ENCODE assay signal across 8 mouse cellular contexts in genomic region chr11:19016481-19017220, GRCm38 (mm10). TPM values are rescaled to one million over a fixed set of nuclear protein-coding genes. Genes with fewer than 3 reads are reported as not detected.
DNase-seq lines count a peak whose midpoint lies in the region; ATAC-seq lines count a peak whose summit lies in the region.

No protein-coding gene starts in this region.

- peak; percentile 17 to 50 for DNase-seq in heart, postnatal 36 days
- DNase-seq in adrenal gland, postnatal 4 days (ENCODE audit: low spot score in 2 of 2) = no peak
- DNase-seq in retina, embryonic 14.5 days (ENCODE audit: low spot score) = no peak
- no peak for DNase-seq in urinary bladder, adult 2 months (ENCODE audit: low spot score)

- no peaks in the 10 kb centered on the region for H3K79me2 ChIP-seq in macrophage (ENCODE audit: inconsistent target)

- no peaks in the 10 kb centered on the region; the same call in 1 of the 2 replicates for H3K36me3 ChIP-seq in erythroblast, embryonic 14.5 days (ENCODE audit: control insufficient read depth)
- H3K36me3 ChIP-seq in macrophage (ENCODE audit: inconsistent target) = no peaks in the 10 kb centered on the region

- intact Hi-C loops in heart, postnatal 36 days (cut with DNase I) = loop anchor here (5.0 kb wide), 1 partner anchor 44 kb away; no protein-coding TSS in a partner anchor

- H3K27ac ChIP-seq in brown adipose tissue, adult 24 weeks (replicated peaks; ENCODE audit: low read depth, low read length) = peak overlapping the region; percentile 61
- H3K27ac ChIP-seq in macrophage = no peak overlapping the region

- peak overlapping the region; percentile 38 for H3K4me3 ChIP-seq in erythroblast, embryonic 14.5 days (replicated peaks)
- peak overlapping the region; percentile 56 for H3K4me3 ChIP-seq in brown adipose tissue, adult 24 weeks (ENCODE audit: insufficient read depth, low read depth, low read length)
- H3K4me3 ChIP-seq in macrophage (ENCODE audit: inconsistent target) = peak overlapping the region; percentile 6; the same call in 1 of the 2 replicates

- no peak for ATAC-seq in erythroblast, adult 5-6 weeks (replicated peaks; ENCODE audit: low FRiP score, poor library complexity, severe bottlenecking)

- H3K4me1 ChIP-seq in erythroblast, embryonic 14.5 days (ENCODE audit: control insufficient read depth) = peaks cover 2% of the 10 kb centered on the region
- H3K4me1 ChIP-seq in brown adipose tissue, adult 24 weeks (ENCODE audit: control insufficient read depth, insufficient read depth, insufficient read length, low read length) = peaks cover 4% of the 10 kb centered on the region; the same call in 1 of the 2 replicates

- WGBS in macrophage (ENCODE audit: missing documents) = 31% methylated on average over 10 of the region's 10 CpGs

- H3K9me3 ChIP-seq in erythroblast, embryonic 14.5 days (ENCODE audit: control insufficient read depth, low read length) = peaks cover 3% of the 10 kb centered on the region; the same call in 1 of the 2 replicates

- H3K27me3 ChIP-seq in erythroblast, embryonic 14.5 days (ENCODE audit: control insufficient read depth) = peaks cover 93% of the 10 kb centered on the region

RNA-seq across cellular contexts. Expression of gene Meis1, which starts 2.1 kb away (rescaled TPM):
- polyA plus RNA-seq in erythroblast, embryonic 14.5 days (2012) = 0.06 and 0.10 TPM in 2 replicates
- 0.38 and 2.5 TPM in 2 replicates for total RNA-seq in erythroblast, adult 5-6 weeks (2015; ENCODE audit: low replicate concordance)
- total RNA-seq in erythroblast, adult 5-6 weeks (2017; ENCODE audit: low replicate concordance) = 2.4 and 3.3 TPM in 2 replicates
- 3.8 and 5.1 TPM in 2 replicates for polyA plus RNA-seq in brown adipose tissue, adult 24 weeks (2012; ENCODE audit: insufficient read depth, insufficient read length, missing spikeins)
- total RNA-seq in heart, postnatal 36 days (2021) = 10 to 100 TPM; 22.4 to 31.4 TPM
- 10 to 100 TPM in 11 of 26 experiments, 1 to 10 TPM in 13, under 1 TPM in 2; 0.74 to 17.4 (median 8.3) TPM for total RNA-seq in macrophage (2018; cell fraction: chromatin; rRNA removed)
- total RNA-seq in macrophage (2018; cell fraction: cytosol; rRNA removed) = 1 to 10 TPM in 24 of 26 experiments, under 1 TPM in 2; 0.65 to 4.1 (median 1.8) TPM
- total RNA-seq in macrophage (2018; cell fraction: nucleus; rRNA removed) = 10 to 100 TPM in 5 of 26 experiments, 1 to 10 TPM in 21; 1.2 to 14.9 (median 4.6) TPM
- polyA plus RNA-seq in macrophage (2018) = 1.9 to 2.8 TPM (median 2.1 TPM) in 3 replicates
- total RNA-seq in adrenal gland, postnatal 4 days (2021) = 10 to 100 TPM; 69.6 to 73.3 TPM
- polyA plus RNA-seq in urinary bladder, adult 2 months (2012; rRNA removed) = 127 and 134 TPM in 2 replicates

Comparison
In these comparisons a context has a peak if more than half of its experiments do, and no peak if none do; other contexts are left out.
1. H3K4me3 ChIP-seq: peak in every context shown above with its lines; median percentile 56 in brown adipose tissue, adult 24 weeks; 38 in erythroblast, embryonic 14.5 days; 6 in macrophage.
2. DNase-seq: peak in heart, postnatal 36 days (2 of 2); none in adrenal gland, postnatal 4 days (0 of 2), retina, embryonic 14.5 days (single experiment) and urinary bladder, adult 2 months (single experiment).
3. RNA of gene Meis1, which starts 2.1 kb away (polyA plus RNA-seq): 127 to 134 TPM in urinary bladder, adult 2 months; 3.8 to 5.1 TPM in brown adipose tissue, adult 24 weeks, 1.9 to 2.8 TPM in macrophage and 0.06 to 0.10 TPM in erythroblast, embryonic 14.5 days; every median in the first group is over 10 times any median in the second.